Mouse (Mus musculus) ovary, adult 18-20 months (tissue): ENCODE data around the gene Tulp2.
A peak's percentile ranks its signal among the peaks of the same experiment; 100 is the strongest.

Experiments used
- DNase-seq: peaks from one replicate; pipeline ENCODE4 v3.0.0; 2022; ENCODE audit warnings: low spot score, mixed read lengths

Tulp2 gene

GRCm38 (mm10) chr7:45481374-45481927, at the start of gene Tulp2:
Gene Tulp2, plus strand, starts transcription at chr7:45481877.
- DNase-seq: no peak

- DNase-seq: no peak
Measured at GRCm38 (mm10) chr7:45433835-45434202, 47.9 kb upstream of the Tulp2 start.

- DNase-seq: peak; percentile 100
Measured at GRCm38 (mm10) chr7:45434203-45435015, 47.3 kb upstream of the Tulp2 start, which contains the start of gene Gys1. Gene Gys1, plus strand, starts transcription at chr7:45434844.

- DNase-seq: no peak
Measured at GRCm38 (mm10) chr7:45435038-45435437, 46.6 kb upstream of the Tulp2 start.

GRCm38 (mm10) chr7:45436444-45436843, 45.2 kb upstream of the Tulp2 start:
- no peak for DNase-seq

- DNase-seq: no peak
Measured at GRCm38 (mm10) chr7:45437046-45437445, 44.6 kb upstream of the Tulp2 start.

GRCm38 (mm10) chr7:45437521-45438276, 44.0 kb upstream of the Tulp2 start, which contains the start of gene Ruvbl2:
Gene Ruvbl2, minus strand, starts transcription at chr7:45438096.
- no peak for DNase-seq

GRCm38 (mm10) chr7:45443526-45444420, 37.9 kb upstream of the Tulp2 start:
- no peak for DNase-seq

- no peak for DNase-seq
Measured at GRCm38 (mm10) chr7:45446589-45446988, 35.1 kb upstream of the Tulp2 start.

- DNase-seq: no peak
Measured at GRCm38 (mm10) chr7:45447325-45447990, 34.2 kb upstream of the Tulp2 start.

GRCm38 (mm10) chr7:45449974-45450373, 31.7 kb upstream of the Tulp2 start:
- DNase-seq: no peak

GRCm38 (mm10) chr7:45451344-45451982, 30.2 kb upstream of the Tulp2 start:
- DNase-seq: no peak

GRCm38 (mm10) chr7:45454971-45455370, 26.7 kb upstream of the Tulp2 start:
- no peak for DNase-seq

- DNase-seq: no peak
Measured at GRCm38 (mm10) chr7:45455932-45456696, 25.6 kb upstream of the Tulp2 start.

GRCm38 (mm10) chr7:45456721-45457203, 24.9 kb upstream of the Tulp2 start:
- DNase-seq: no peak

- DNase-seq: no peak
Measured at GRCm38 (mm10) chr7:45457204-45458060, 24.2 kb upstream of the Tulp2 start.

- no peak for DNase-seq
Measured at GRCm38 (mm10) chr7:45458748-45459563, 22.7 kb upstream of the Tulp2 start.
